Mouse (Mus musculus) adrenal gland, adult (tissue): ENCODE data around the gene Ppm1h.

Source experiments
- DNase-seq, 2 experiments: peaks; one replicate each; pipeline ENCODE4 v3.0.0; 2022 to 2023; ENCODE audit warnings: low spot score in 1 of 2; ENCODE audit not compliant: inconsistent age in 2 of 2

Gene Ppm1h

DNA sequence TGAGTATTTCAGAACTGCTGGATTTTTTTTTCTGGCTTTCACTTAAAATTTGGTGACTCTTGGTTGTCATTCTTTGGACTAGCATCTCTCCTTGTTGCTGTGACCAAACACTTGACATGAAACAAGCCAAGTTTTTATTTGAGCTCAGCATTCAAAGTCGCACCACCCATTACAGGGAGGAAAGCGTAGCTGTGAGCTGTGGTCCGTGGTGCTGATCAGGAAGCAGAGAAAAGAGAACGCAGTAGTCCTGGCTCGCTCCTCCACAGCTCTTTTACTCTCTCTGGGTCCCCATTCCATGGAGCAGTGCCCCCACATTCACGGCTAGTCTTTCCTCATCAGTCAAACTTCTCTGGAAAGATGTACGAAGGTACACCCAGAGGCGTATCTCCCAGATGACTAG is 87.4 kb downstream of the Ppm1h start:
- no peak for DNase-seq

- no peak for DNase-seq
Observed at GRCm38 (mm10) chr10:122768204-122768892, 89.8 kb downstream of the Ppm1h start.

DNA sequence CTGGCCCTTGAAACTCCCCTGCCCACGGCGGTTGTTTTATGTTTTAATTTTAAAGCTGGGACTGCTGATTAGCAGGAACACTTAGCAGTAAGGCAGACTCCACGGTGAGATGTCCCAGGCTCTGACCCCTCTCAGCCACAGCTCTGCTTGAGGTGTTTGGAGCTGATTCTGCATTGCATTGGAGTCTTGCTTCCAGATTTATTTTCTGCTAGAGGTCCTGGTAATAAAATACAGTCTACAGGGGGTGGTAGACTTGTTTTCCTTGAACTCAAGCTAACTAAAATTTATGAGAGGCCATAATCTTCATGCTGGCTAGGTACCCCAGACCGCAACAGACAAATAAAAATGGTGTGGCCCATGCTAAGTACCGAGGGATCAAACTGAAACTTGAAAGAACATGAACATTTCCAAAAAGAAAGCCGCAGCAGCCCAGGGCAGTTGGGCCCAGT is 90.4 kb downstream of the Ppm1h start:
- no peak for DNase-seq

GRCm38 (mm10) chr10:122770337-122770736 is 91.8 kb downstream of the Ppm1h start:
- no peak for DNase-seq

GRCm38 (mm10) chr10:122770987-122771386 is 92.4 kb downstream of the Ppm1h start:
- no peak for DNase-seq

DNA sequence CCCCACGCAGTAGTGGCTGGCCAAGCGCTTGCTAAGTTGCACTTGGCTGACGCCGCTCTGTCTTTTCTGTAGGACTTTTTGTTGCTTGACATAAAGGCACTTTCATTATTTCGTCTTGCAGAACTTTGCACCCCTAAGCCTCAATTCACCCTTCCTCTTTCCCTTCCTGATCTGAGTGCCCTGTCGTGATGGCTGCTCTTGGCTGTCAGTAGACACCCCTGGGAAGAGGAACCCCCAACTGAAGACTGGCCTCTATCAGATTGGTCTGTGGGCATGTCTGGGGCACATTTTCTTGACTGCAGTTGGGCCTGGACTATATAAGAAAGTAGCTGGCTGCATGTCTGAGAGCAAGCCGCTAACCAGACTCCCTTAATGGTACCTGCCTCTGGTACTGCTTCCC is 95.6 kb downstream of the Ppm1h start:
- DNase-seq: no peak

GRCm38 (mm10) chr10:122777436-122777835 is 98.9 kb downstream of the Ppm1h start:
- no peak for DNase-seq

GRCm38 (mm10) chr10:122777939-122778655 is 99.5 kb downstream of the Ppm1h start:
- DNase-seq: no peak

- no peak for DNase-seq
Observed at GRCm38 (mm10) chr10:122779351-122779750, 100.8 kb downstream of the Ppm1h start.

DNA sequence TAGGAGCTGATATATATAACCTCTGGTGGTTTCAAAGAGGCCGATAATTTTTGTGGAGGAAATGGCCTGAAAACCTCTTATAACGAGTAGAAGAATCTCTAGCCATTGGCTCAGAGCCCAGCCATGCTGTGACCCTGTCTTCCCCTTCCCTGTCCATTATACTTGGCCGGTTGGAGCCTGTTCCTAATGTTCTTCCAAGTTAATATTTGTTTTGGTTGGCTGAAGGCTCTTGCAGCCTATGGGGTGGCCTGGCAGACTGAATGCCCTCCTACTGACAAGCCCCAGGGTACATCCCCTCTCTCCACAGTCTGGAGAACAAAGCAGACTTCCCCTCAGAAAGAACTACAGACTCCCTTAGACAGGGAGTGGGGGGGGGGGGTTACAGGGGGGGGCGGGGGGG is 104.2 kb downstream of the Ppm1h start:
- peak; percentile 43 to 66 for DNase-seq

DNA sequence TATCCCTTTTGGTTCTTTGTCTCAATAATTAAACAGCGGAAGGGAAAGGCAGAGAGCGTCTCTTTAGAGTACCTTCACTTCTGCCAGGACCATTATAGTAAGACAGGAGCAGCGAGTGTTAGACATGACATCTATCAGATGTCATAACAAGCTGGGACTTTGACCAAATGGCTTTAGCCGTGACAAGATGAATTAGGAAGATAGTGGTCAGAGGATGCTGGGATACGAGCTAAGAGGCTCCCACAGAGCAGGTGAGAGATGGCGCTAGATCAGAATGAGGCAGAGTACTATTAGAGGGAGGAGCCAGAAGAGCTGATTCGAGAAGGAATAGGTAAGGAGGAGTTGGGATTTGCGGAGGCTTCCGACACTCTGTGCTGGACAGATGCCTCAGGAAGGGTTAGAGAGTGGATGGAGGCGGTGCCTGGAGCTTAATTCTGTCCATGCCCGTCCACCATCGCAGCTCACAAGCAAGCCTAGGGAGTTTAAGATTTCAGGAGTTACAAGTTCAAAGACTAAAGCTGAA is 111.1 kb downstream of the Ppm1h start:
- DNase-seq: no peak

DNA sequence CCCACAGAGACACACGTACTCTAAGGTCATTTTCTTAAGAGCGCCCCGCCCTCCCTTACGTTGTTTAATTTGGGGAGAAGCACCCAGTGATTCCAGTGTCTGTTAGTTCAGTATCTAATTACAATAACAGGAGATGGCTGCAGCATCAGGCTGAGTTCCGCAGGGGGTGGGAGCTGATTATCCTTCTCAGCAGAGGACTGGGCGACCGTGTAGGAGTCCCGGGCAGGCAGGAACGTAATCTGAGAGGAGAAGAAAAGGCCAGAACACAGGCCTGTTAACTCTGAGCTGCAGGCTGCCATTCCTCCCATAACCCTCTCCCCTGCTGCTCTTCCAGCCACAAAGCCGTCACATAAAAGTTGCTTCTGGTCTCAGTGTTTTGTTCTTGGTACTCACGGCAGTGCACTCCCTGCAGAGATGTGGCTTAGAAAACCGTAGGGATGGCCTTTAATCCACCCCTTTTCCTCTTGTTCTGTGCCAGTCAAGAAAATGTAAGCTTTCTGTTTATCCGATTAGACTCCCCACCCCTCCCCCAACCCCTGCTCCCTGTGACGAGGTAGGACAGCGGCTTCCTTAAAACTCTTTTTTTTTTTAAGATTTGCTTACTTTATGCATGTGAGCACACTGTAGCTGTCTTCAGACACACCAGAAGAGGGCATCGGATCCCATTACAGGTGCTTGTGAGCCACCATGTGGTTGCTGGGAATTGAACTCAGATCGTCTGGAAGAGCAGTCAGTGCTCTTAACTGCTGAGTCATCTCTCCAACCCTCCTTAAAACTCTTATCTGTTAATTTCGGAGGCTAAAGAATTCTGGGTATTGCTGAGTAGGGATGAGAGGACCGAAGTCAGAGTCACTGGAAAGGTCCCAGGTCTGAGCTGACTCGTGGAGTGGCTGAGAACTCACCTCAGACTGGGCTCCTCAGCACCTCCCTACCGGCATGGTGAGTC is 113.7 kb downstream of the Ppm1h start:
- peak; percentile 32 to 71 for DNase-seq

GRCm38 (mm10) chr10:122793193-122793592 is 114.6 kb downstream of the Ppm1h start:
- no peak for DNase-seq

GRCm38 (mm10) chr10:122794187-122794850 is 115.8 kb downstream of the Ppm1h start:
- DNase-seq: peak; percentile 68 to 88

DNA sequence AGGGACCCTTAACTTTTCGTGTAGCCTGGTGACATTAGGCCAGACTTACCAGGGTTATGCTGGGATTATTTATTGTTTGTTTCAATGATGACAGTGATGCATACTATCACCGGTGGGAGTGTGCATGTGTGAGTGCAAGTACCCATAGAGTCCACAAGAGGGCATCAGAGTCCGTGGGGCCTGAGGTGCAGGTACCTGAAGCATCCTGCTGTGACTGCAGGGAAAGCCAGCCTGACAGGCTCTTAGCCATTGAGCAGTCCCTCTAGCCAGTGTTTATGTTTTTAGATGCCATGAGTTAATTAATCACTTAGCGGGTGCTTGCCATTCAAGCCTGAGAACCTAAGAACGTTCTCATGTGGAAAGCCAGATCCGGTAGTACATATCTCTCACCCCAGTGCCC is 119.4 kb downstream of the Ppm1h start:
- no peak for DNase-seq

DNA sequence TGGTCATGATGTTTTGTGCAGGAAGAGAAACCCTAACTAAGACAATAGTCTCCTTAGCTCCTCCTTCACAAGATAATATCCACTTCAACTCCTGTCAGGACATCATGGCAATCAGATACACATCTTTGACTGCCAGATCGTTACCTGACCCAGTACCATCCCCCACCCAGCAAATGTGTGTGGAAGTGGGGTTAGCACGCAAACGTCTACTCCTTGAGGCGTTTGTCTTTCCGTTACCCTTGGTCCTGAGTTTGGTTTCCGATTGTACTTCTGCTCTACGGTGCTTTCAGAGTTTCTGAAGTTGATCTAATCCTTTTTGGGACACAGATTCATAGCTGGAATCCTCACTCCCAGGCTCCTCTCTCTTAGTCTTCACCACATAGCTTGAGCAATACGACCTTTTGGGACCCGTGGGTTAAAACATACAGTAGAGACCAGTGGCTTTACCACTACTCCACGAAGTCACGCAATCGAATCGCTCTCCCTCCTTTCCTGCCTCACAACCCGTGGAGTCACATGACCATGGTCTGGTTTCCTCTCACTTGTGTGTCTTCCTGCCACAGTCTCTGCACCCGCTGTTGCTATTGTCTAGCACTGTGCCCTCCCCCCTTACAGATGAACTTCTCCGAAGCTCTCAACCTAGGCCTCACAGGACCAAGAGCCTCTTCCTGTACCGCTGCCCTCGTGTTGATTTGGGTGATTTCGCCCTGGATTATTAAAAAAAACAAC is 121.6 kb downstream of the Ppm1h start:
- no peak for DNase-seq

DNA sequence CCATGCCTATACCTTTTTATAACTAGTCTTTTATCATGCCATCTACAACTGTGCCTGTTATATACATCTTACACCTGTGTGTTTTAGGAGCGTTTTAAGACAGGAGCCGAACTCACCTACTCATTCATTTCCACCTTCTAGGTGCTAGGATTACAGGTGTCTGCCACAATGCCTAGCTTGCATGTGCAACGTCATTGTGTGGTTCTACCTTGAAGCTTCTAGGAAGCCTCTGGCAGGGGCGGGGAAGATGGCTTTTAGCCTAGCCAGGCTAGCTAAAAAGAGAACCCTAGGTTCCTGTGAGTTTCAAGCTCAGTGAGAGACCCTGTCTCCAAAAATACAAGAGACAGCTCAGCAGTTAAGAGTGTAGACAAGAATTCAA is 122.2 kb downstream of the Ppm1h start:
- DNase-seq: no peak

GRCm38 (mm10) chr10:122802218-122802617 is 123.7 kb downstream of the Ppm1h start:
- peak in 1 of 2 experiments; percentile 19 for DNase-seq

DNA sequence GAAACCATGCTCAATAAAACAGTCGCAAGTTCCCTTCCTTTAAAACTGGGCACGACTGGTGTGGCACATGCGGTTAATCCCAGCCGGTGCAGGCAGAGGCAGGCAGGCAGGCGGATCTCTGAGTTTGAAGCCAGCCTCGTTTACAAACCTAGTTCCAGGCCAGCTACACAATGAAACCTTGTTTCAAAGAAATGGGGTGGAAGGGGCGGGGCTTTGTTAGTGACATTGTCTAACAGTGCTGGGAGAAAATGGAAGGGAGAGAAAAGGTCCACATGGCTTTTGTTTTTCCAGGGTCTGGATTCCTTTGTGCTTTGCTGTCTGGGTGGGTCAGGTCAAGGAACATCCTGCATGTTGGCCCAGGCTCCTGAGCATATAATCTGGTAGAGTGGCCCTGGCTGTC is 124.3 kb downstream of the Ppm1h start:
- no peak for DNase-seq

DNA sequence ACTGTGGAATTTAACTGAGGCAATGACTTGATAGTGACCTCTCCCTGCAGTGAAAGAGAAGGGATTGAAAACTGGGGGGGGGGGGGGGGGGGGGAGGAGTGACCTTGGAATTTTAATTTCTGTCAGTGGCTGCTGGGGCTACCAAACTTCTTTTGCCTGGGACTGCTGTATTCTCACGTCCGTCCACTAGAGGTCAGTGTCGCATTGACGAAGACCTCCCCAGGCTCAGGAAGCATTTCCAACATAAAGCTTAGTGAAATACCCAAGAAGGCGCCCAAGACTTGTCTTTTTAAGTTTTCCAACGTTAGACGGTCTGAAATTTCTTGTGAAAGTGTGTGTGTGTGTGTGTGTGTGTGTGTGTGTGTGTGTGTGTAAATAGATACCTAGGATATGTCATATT is 125.3 kb downstream of the Ppm1h start:
- peak; percentile 56 to 87 for DNase-seq
